Mouse (Mus musculus): ENCODE data around the gene Synpo2. TPM values are rescaled to one million over a fixed set of nuclear protein-coding genes. Genes with fewer than 3 reads are reported as not detected.
"Not testable (repeated sequence)": the region's sequence is repeated elsewhere in the genome, so short reads cannot be mapped to it uniquely, and the experiment has no call there.

Gene Synpo2
- total RNA-seq, 2 experiments from 2014 or later, result 36.9 to 37.5 TPM

DNA sequence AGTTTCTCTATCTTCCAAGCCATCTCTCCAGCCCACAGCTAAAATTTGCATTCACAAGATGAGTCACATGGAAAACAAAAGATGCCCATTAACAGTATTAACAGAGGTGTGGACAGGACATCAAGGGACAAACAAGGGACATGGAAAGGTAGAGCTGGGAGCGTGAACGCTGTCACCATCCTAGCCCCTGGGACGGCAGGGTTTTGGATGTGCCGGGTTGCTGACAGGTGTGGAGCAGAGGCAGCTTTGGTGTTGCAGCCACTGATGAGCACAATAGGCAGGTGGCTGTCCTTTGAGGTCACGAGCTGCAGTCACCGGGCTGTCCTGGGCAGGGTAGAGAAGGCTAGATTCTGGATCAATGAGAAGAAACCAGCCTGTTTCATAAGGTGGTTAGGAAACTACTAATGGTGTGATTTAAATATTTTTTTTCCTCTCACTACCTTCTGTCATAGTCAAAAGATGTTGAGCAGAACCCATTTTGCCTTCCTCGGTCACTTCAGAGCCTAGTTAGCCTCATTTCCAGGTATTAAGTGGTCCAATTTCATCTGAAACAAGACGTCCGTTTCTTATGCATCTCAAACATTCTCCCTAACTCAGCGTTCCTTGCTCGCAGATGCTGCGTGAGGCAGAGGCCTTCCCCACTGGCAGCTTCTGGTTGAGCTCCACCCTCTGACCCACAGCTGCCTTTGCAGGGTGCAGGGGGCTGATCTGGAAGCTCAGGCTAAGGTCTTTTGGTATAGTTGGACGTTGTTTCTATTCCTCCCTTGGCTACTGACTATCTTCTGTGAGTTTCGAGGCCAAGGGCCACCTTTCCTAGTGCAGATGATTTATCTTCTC, 105.4 kb downstream of the Synpo2 start:
- DNase-seq, result no peak

DNA sequence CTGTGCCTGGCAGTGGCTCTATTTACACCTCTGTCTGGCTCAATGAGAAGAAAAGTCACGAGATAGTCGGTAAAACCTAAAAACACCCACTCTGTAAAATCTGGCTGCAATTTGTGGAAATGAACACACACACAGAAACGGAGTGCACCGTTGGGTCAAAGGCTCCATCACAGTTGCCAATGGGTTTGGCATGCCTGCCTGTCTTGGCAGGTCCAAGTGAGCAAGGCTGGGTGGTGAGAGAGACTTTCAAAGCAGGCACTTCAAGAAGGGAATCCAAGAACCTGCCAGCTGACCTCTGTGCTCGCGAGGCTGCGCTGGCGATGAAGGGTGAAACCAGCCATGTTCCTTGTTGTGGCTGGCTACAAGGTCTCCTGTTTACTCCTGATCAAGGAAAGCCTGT, 107.2 kb downstream of the Synpo2 start:
- no peak for DNase-seq

GRCm38 (mm10) chr3:123128091-123128490, 107.9 kb downstream of the Synpo2 start:
- no peak for DNase-seq

DNA sequence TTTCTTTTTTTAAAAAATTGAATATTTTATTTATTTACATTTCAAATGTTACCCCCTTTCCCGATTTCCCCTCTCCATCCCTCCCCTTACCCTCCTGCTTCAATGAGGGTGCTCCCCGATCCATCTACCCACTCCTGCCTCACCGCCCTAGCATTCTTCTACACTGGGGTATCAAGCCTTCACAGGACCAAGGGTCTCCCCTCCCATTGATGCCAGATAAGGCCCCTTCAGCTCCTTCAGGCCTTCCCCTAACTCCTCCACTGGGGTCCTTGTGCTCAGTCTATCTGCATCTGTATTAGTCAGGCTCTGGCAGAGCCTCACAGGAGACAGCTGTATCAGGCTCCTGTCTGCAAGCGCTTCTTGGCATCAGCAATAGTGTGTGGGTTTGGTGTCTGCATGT, 109.2 kb downstream of the Synpo2 start:
- not testable (repeated sequence) for DNase-seq

DNA sequence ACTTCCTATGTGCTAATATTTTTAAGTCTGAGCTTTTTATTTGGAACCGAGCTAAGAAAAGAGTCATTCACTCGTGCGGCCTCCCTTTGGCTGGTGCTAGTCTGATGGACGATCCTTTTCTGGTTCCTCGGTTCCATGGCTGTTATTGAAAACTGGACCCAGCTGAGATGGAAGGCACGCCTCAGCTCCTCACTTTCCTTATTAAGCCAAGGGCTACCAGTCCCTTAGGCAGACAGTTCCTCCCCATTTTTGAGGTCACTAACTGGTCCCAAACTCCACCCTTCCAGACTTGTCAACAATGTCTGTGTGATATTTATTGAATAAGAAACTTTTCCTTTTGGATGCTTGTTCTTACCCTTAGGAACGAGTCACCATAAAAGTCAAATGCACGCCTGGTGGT, 112.1 kb downstream of the Synpo2 start:
- DNase-seq, result no peak

DNA sequence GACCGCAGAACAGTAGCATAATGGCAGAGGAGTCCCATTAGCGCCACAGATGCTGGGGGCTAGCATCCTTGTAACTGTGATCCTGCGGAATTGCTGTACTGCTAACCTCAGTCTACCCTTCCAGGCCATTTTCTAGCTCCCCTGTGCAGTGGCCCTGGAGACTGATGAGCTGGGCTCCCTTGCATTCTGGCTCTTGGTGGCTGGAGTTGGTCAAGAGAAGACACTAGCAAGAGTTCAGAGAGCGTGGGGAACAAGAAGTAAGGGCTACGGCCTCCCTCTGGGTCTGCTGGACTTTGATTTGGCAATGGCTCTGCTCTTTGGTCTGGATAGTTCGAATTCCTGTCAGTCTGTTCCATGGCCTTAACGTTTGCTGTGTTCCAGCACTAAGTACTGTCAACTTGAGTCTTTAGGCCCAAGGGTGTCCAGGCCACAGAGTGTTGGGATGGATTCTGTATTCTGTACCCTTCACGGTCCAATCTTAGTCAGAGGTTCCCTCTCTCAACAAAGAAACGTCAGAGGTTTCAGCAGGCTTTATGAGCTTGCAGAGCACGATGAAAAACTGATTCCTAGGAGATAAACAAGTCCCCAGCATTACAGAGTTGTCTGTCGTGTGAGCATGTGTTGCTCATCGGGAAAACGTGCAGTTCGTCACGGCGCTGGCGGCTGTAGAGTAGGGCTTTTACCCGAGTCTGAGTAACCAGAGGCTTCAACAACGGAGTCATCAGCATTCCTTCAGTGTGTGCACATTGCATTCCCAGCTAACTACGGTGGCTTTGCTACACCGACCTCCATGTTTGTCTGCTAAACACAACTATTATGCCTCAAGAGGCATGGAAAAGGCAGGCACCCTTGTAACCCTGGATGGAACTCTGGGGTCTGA, 113.6 kb downstream of the Synpo2 start:
- DNase-seq, result no peak

DNA sequence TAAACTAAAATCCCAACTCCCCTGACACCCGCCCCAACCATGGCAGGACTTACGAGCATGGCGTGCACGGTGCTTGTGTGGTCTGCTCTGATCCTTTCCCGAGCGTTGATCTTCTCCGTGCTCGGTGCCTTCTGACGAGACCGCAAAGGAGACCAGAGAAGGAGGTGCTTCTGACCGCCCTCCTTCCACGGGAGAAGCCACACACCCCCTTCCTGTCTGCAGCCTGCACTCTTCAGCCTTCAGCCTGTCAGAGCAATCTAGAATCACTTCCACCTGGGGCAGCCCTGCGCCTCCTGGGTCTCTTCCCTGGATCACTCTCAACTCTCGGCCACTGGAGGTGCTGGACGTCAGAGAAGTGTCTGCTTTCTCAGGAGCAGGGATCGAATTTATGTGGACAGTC, 119.0 kb downstream of the Synpo2 start:
- DNase-seq, result peak; percentile 47

DNA sequence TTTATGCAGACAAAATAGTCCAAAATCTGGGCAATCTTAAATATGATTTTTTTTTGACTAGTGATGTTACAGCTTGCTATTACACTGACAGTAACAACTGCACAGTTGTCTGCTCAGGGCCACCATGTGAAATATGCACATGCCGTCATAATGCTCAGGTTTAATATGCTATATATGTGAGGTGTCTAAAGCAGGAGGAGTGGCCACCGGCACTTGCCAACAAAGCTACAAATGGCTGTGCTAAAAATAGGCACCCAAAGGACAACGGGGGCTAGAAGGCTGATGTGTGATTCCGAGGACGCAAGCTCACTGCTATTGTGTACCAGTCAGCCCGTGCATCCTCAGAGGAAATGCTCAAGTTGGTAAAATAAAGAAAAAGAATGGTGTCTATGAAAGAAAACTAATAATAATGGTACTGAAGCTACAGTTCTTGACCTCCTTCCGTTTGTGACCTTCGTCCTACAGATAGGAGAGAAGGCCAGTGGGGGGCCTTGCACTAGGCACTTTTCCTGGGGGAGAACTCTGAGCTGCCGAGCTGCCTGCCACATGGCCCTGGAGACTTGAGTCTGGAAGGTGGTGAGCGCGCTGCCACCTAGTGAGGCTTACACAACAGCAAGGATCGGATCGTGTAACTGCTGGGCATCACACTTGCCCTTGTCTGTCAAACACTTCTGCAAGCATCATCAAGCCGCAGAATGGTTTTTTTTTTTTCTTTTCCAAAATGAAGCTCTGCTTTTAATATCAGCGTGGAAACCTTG, 120.0 kb downstream of the Synpo2 start:
- peak; percentile 54 for DNase-seq

GRCm38 (mm10) chr3:123114001-123114635, 121.8 kb downstream of the Synpo2 start:
- no peak for DNase-seq

DNA sequence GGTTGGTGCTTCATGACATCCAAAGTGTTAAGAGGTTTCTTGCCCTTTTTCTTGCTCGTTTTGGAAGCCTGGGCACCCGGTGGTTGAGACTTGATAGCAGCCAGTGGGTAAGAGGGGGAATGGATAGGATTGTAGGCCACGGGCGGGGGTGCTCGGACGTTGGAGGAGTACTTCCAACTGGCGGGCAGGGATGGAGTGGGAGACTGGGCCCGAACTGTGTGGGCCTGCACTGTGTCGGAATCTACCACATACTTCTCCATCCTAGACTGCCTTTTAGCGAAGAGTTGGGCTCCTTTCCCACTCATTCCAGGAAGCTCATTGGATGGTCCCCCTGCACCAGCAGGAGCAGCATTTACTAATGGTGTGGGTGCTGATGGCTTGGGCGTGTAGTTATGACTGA, 123.2 kb downstream of the Synpo2 start:
- no peak for DNase-seq

DNA sequence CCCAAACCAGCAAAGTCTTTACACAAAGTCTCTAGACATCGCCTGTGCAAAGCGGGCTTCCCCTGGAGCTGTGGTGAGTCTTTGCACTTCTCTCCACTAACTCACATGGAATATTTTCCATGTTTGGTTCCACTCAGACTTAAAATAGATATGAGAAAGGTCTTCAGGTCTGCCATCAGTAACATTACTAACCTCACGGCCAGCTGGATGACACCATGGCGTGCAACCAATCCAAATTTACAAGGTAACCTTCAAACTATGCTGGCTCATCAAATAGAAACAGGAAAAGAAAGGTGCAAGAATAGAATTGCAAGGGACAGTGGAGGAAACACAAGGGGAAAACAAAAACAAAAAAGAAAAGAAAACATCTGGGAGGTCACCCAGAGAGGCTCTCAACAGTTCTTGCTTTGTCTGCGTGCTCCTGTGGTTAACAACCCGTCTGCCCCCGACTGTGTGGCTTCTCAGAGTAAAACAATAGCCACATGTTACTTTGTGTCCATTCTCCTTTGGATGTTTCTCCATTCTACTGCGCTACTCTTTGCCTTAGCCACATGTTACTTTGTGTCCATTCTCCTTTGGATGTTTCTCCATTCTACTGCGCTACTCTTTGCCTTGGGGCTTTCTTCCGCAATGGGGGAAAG, 124.8 kb downstream of the Synpo2 start:
- DNase-seq, result no peak

DNA sequence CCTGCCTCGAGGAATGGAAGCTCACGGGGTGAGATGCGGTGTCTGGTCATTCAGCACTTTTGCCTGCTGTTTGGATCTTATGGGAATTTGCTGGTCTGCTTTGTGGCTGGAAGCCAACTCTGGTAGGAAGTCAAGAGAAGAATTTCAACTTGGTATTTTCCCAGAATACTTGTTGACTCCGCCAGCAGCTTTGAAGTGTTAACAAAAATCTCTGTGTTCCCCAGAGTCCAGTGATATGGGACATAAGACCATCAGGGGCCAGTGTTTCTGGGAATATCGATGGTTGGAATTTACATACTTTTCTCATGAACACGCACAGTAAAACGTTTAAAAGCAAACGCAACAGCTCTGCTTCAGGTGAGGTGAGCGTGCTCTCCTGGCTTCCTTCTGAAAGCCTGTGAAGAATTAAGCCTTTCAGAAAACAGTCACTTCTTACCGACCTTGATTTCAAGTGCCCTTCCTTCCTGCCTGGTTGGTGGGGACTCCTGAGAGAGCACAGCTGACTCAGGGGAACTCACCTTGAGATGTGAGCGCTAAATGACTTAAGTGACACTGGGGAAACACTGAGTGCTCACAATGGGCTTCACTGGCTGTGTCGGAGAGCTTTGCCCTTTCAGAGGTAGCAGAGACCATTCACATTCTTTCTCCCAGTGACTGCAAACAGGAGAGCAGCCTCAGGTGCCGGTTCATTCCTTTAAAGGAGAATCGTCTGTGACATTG, 128.0 kb downstream of the Synpo2 start:
- DNase-seq, result no peak

GRCm38 (mm10) chr3:123104325-123104724, 131.6 kb downstream of the Synpo2 start:
- no peak for DNase-seq

GRCm38 (mm10) chr3:123103151-123103860, 132.6 kb downstream of the Synpo2 start:
- DNase-seq, result peak; percentile 83

GRCm38 (mm10) chr3:123101761-123102160, 134.2 kb downstream of the Synpo2 start:
- no peak for DNase-seq

GRCm38 (mm10) chr3:123095111-123095510, 140.8 kb downstream of the Synpo2 start:
- no peak for DNase-seq

DNA sequence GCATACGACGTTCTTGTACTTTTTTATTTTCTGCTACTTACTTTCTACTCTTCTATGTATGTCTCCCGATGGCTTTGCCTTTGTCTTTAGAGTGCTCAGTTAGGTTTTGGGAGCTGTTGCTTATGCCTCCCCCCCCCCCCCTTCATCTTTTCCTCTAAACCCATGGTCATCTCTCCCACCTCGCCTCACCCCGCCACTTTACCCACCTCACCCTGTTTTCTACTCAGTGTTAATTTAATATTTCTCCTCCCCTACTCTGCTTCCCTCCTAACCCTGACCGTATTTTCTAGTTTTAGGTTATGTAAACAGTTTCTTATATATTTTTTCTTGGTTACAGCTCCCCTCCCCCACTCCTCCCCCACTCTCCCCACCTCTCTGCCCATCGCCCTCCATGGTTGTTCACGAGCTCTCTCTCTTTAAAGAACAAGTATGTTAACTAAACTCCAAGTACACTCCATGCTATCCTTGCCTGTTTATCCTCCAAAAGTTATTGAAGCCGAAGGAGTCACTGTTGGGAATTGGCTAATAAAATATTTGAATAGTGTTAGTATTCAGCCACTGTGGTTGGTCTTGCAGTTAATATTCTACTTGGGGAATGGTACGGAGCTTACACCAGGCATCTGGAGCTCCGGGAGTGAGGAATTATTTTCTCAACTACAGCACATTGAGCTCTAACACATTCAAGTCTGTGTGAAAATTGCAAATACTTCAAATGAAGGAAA, 142.1 kb downstream of the Synpo2 start:
- DNase-seq, result no peak

GRCm38 (mm10) chr3:123092913-123093639, 142.9 kb downstream of the Synpo2 start:
- no peak for DNase-seq

- DNase-seq, result peak; percentile 85
Measured at GRCm38 (mm10) chr3:123092442-123092841, 143.5 kb downstream of the Synpo2 start.
